Mouse (Mus musculus) brain, embryonic 14.5 days (tissue): ENCODE measurements around the gene Rundc1.

Experiments used
- CTCF ChIP-seq: fragments of 200-500 bp; IDR thresholded peaks from 2 replicates; pipeline ENCODE4 v1.5.1; 2012; ENCODE audit warnings: inconsistent platforms, mild to moderate bottlenecking, moderate library complexity, borderline replicate concordance; ENCODE audit not compliant: insufficient read depth, insufficient read length; ENCODE audit errors: extremely low read depth
- POLR2A ChIP-seq: fragments of 200-500 bp; IDR thresholded peaks from 2 replicates; pipeline ENCODE4 v1.6.1; 2012; ENCODE audit warnings: mild to moderate bottlenecking, inconsistent platforms, borderline replicate concordance; ENCODE audit not compliant: poor library complexity, insufficient read depth, insufficient read length, severe bottlenecking; ENCODE audit errors: extremely low read depth

GRCm38 (mm10) chr11:101477552-101478211 lies 52.8 kb downstream of the Rundc1 start:
- TF ChIP-seq CTCF (no peak), POLR2A (no peak)
